Mouse (Mus musculus): ENCODE measurements at regions not wholly inside any gene's neighbourhood (a gene's known extent, or its start where the extent isn't known, plus 50 kb on each side); places are given as distances from the start of the nearest gene placed in this dataset.

- Histone ChIP-seq H3K9me3 (ENCODE audit: control insufficient read depth) (no peaks in the 10 kb centered on the region), H3K27me3 (replicated peaks; ENCODE audit: control insufficient read depth, insufficient read depth, low read length) (no peaks in the 10 kb centered on the region), H3K36me3 (ENCODE audit: control insufficient read depth, insufficient read depth) (no peaks in the 10 kb centered on the region), H3K9ac (ENCODE audit: low read depth, low read length) (no peak overlapping the region), H3K4me2 (replicated peaks; ENCODE audit: low read depth) (no peak overlapping the region), H3K4me1 (replicated peaks; ENCODE audit: control insufficient read depth, insufficient read depth, low read length) (no peaks in the 10 kb centered on the region), H3K4me3 (ENCODE audit: low read depth, low read length) (no peak overlapping the region), H3K27ac (ENCODE audit: low read depth, low read length) (no peak overlapping the region)
- 89% methylated on average over 4 of the region's 4 CpGs for WGBS
- TF ChIP-seq CTCF (IDR thresholded peaks at IDR 0.05; ENCODE audit: low read depth), result no peak
- no peak for ATAC-seq
Observed at GRCm38 (mm10) chr17:9888494-9888893, 219.0 kb upstream of the Pabpc6 start.

GRCm38 (mm10) chr17:9885110-9885509 is 215.6 kb upstream of the Pabpc6 start:
- 30% methylated on average over 7 of the region's 7 CpGs for WGBS
- Histone ChIP-seq H3K9ac (ENCODE audit: low read depth, low read length) (no peak overlapping the region), H3K9me3 (ENCODE audit: control insufficient read depth) (no peaks in the 10 kb centered on the region), H3K36me3 (ENCODE audit: control insufficient read depth, insufficient read depth) (no peaks in the 10 kb centered on the region), H3K27ac (ENCODE audit: low read depth, low read length) (no peak overlapping the region), H3K4me1 (replicated peaks; ENCODE audit: control insufficient read depth, insufficient read depth, low read length) (no peaks in the 10 kb centered on the region), H3K4me2 (replicated peaks; ENCODE audit: low read depth) (no peak overlapping the region), H3K27me3 (replicated peaks; ENCODE audit: control insufficient read depth, insufficient read depth, low read length) (no peaks in the 10 kb centered on the region), H3K4me3 (ENCODE audit: low read depth, low read length) (no peak overlapping the region)
- no peak for ATAC-seq
- no peak for TF ChIP-seq CTCF (IDR thresholded peaks at IDR 0.05; ENCODE audit: low read depth)

GRCm38 (mm10) chr17:9882639-9883226 is 213.2 kb upstream of the Pabpc6 start:
- Histone ChIP-seq H3K9ac (ENCODE audit: low read depth, low read length) (no peak overlapping the region), H3K4me3 (ENCODE audit: low read depth, low read length) (no peak overlapping the region), H3K4me1 (replicated peaks; ENCODE audit: control insufficient read depth, insufficient read depth, low read length) (no peaks in the 10 kb centered on the region), H3K4me2 (replicated peaks; ENCODE audit: low read depth) (no peak overlapping the region), H3K27ac (ENCODE audit: low read depth, low read length) (no peak overlapping the region), H3K27me3 (replicated peaks; ENCODE audit: control insufficient read depth, insufficient read depth, low read length) (no peaks in the 10 kb centered on the region), H3K9me3 (ENCODE audit: control insufficient read depth) (no peaks in the 10 kb centered on the region), H3K36me3 (ENCODE audit: control insufficient read depth, insufficient read depth) (no peaks in the 10 kb centered on the region)
- WGBS, result 82% methylated on average over 9 of the region's 9 CpGs
- no peak for ATAC-seq
- no peak for TF ChIP-seq CTCF (IDR thresholded peaks at IDR 0.05; ENCODE audit: low read depth)

- no peak for TF ChIP-seq CTCF (IDR thresholded peaks at IDR 0.05; ENCODE audit: low read depth)
- no peaks in the 10 kb centered on the region for H3K4me1 ChIP-seq (replicated peaks; ENCODE audit: control insufficient read depth, insufficient read depth, low read length)
- no peak overlapping the region for H3K4me3 ChIP-seq (ENCODE audit: low read depth, low read length)
- no peaks in the 10 kb centered on the region for H3K27me3 ChIP-seq (replicated peaks; ENCODE audit: control insufficient read depth, insufficient read depth, low read length)
- no peak overlapping the region for H3K4me2 ChIP-seq (replicated peaks; ENCODE audit: low read depth)
- no peaks in the 10 kb centered on the region for H3K9me3 ChIP-seq (ENCODE audit: control insufficient read depth)
- no peaks in the 10 kb centered on the region for H3K36me3 ChIP-seq (ENCODE audit: control insufficient read depth, insufficient read depth)
- 82% methylated on average over 12 of the region's 12 CpGs for WGBS
- H3K27ac ChIP-seq (ENCODE audit: low read depth, low read length), result no peak overlapping the region
- ATAC-seq, result no peak
- H3K9ac ChIP-seq (ENCODE audit: low read depth, low read length), result no peak overlapping the region
Observed at GRCm38 (mm10) chr17:9879556-9880206, 210.2 kb upstream of the Pabpc6 start.

- Histone ChIP-seq H3K27me3 (replicated peaks; ENCODE audit: control insufficient read depth, insufficient read depth, low read length) (no peaks in the 10 kb centered on the region), H3K9me3 (ENCODE audit: control insufficient read depth) (no peaks in the 10 kb centered on the region), H3K4me2 (replicated peaks; ENCODE audit: low read depth) (no peak overlapping the region), H3K36me3 (ENCODE audit: control insufficient read depth, insufficient read depth) (no peaks in the 10 kb centered on the region), H3K4me3 (ENCODE audit: low read depth, low read length) (no peak overlapping the region), H3K9ac (ENCODE audit: low read depth, low read length) (no peak overlapping the region), H3K4me1 (replicated peaks; ENCODE audit: control insufficient read depth, insufficient read depth, low read length) (no peaks in the 10 kb centered on the region), H3K27ac (ENCODE audit: low read depth, low read length) (no peak overlapping the region)
- ATAC-seq, result no peak
- TF ChIP-seq CTCF (IDR thresholded peaks at IDR 0.05; ENCODE audit: low read depth), result no peak
- WGBS, result 80% methylated on average over 10 of the region's 10 CpGs
Observed at GRCm38 (mm10) chr17:9873695-9874094, 204.2 kb upstream of the Pabpc6 start.

- whole genome bisulfite sequencing, result 77% methylated on average over 3 of the region's 3 CpGs
- H3K4me1 ChIP-seq (replicated peaks; ENCODE audit: control insufficient read depth, insufficient read depth, low read length), result no peaks in the 10 kb centered on the region
- TF ChIP-seq CTCF (IDR thresholded peaks at IDR 0.05; ENCODE audit: low read depth), result no peak
Observed at GRCm38 (mm10) chr17:9870237-9870636, 200.7 kb upstream of the Pabpc6 start.

More at GRCm38 (mm10) chr17:9870237-9870636, 200.7 kb upstream of the Pabpc6 start:
- ATAC-seq, result no peak
- Histone ChIP-seq H3K4me2 (replicated peaks; ENCODE audit: low read depth) (no peak overlapping the region), H3K27ac (ENCODE audit: low read depth, low read length) (no peak overlapping the region), H3K27me3 (replicated peaks; ENCODE audit: control insufficient read depth, insufficient read depth, low read length) (no peaks in the 10 kb centered on the region), H3K36me3 (ENCODE audit: control insufficient read depth, insufficient read depth) (no peaks in the 10 kb centered on the region), H3K9ac (ENCODE audit: low read depth, low read length) (no peak overlapping the region), H3K9me3 (ENCODE audit: control insufficient read depth) (no peaks in the 10 kb centered on the region), H3K4me3 (ENCODE audit: low read depth, low read length) (no peak overlapping the region)

Data from intestine, postnatal 0 days (tissue).